Mouse (Mus musculus) erythroblast, embryonic 14.5 days (primary cell): ENCODE data around the gene a. TPM values are rescaled to one million over a fixed set of nuclear protein-coding genes. Genes with fewer than 3 reads are reported as not detected.
"Not testable (repeated sequence)": the region's sequence is repeated elsewhere in the genome, so short reads cannot be mapped to it uniquely, and the experiment has no call there.

Experiments used
- H3K27me3 ChIP-seq: 2 replicates; pipeline ENCODE4 v1.6.1; 2012; ENCODE audit warnings: inconsistent platforms; ENCODE audit not compliant: control insufficient read depth
- H3K36me3 ChIP-seq: 2 replicates; pipeline ENCODE4 v1.6.1; 2012; ENCODE audit warnings: mild to moderate bottlenecking, inconsistent platforms; ENCODE audit not compliant: control insufficient read depth
- H3K4me1 ChIP-seq: 2 replicates; pipeline ENCODE4 v1.6.1; 2012; ENCODE audit warnings: inconsistent platforms; ENCODE audit not compliant: control insufficient read depth
- H3K4me3 ChIP-seq: replicated peaks from 2 replicates; pipeline ENCODE3; 2012; ENCODE audit warnings: moderate library complexity, mild to moderate bottlenecking, inconsistent platforms
- H3K9me3 ChIP-seq: 2 replicates; pipeline ENCODE4 v1.6.1; 2012; ENCODE audit warnings: low read length, inconsistent platforms, mixed read lengths; ENCODE audit not compliant: control insufficient read depth
- GATA1 ChIP-seq: IDR thresholded peaks from 2 replicates; pipeline ENCODE4 v1.6.1; 2012; ENCODE audit warnings: low read length, inconsistent platforms, mixed read lengths
- TAL1 ChIP-seq: IDR thresholded peaks from 3 replicates; pipeline ENCODE4 v1.6.1; 2012; ENCODE audit warnings: low read length, inconsistent platforms, mixed read lengths
- polyA plus RNA-seq: library from polyadenylated mRNA; stranded (reverse); fragments of >175 nt; gene quantifications from 2 replicates; pipeline ENCODE4 v1.2.3, GENCODE M21; 2012

a gene
- polyA plus RNA-seq, 1 experiment, result not detected

GRCm38 (mm10) chr2:155018762-155019641 is 227.8 kb downstream of the a start:
- Histone ChIP-seq H3K27me3 (peaks cover 16% of the 10 kb centered on the region), H3K36me3 (no peaks in the 10 kb centered on the region), H3K9me3 (peaks cover 28% of the 10 kb centered on the region), H3K4me3 (peak overlapping the region; percentile 31), H3K4me1 (no peaks in the 10 kb centered on the region; the same call in 1 of the 2 replicates)
- no peak for TF ChIP-seq TAL1
- no peak for TF ChIP-seq GATA1

- Histone ChIP-seq H3K9me3 (peaks cover 28% of the 10 kb centered on the region), H3K36me3 (no peaks in the 10 kb centered on the region), H3K4me3 (peak overlapping the region; percentile 31), H3K27me3 (peaks cover 16% of the 10 kb centered on the region), H3K4me1 (no peaks in the 10 kb centered on the region; the same call in 1 of the 2 replicates)
- TF ChIP-seq GATA1, result no peak
- no peak for TF ChIP-seq TAL1
Observed at GRCm38 (mm10) chr2:155019673-155020072, 228.5 kb downstream of the a start.

GRCm38 (mm10) chr2:155020247-155020826 is 229.1 kb downstream of the a start:
- Histone ChIP-seq H3K27me3 (peaks cover 16% of the 10 kb centered on the region), H3K9me3 (peaks cover 31% of the 10 kb centered on the region)
- H3K4me3 ChIP-seq, H3K4me1 ChIP-seq, H3K36me3 ChIP-seq: not testable (repeated sequence)

GRCm38 (mm10) chr2:155030831-155031230 is 239.6 kb downstream of the a start:
- TF ChIP-seq TAL1 (no peak), GATA1 (no peak)
- Histone ChIP-seq H3K4me3 (no peak overlapping the region), H3K27me3 (no peaks in the 10 kb centered on the region; the same call in 1 of the 2 replicates), H3K4me1 (no peaks in the 10 kb centered on the region; the same call in 1 of the 2 replicates), H3K9me3 (no peaks in the 10 kb centered on the region), H3K36me3 (no peaks in the 10 kb centered on the region)

- Histone ChIP-seq H3K27me3 (no peaks in the 10 kb centered on the region; the same call in 1 of the 2 replicates), H3K4me3 (no peak overlapping the region), H3K9me3 (no peaks in the 10 kb centered on the region), H3K36me3 (no peaks in the 10 kb centered on the region), H3K4me1 (no peaks in the 10 kb centered on the region; the same call in 1 of the 2 replicates)
- TF ChIP-seq GATA1, result no peak
- no peak for TF ChIP-seq TAL1
Observed at GRCm38 (mm10) chr2:155032938-155033710, 241.9 kb downstream of the a start.

GRCm38 (mm10) chr2:155039956-155040355 is 248.8 kb downstream of the a start:
- TF ChIP-seq TAL1 (no peak), GATA1 (no peak)
- peaks cover 2% of the 10 kb centered on the region; the same call in 1 of the 2 replicates for H3K27me3 ChIP-seq

GRCm38 (mm10) chr2:155044542-155044941 is 253.3 kb downstream of the a start:
- TF ChIP-seq TAL1, result no peak
- TF ChIP-seq GATA1, result no peak
- Histone ChIP-seq H3K4me3 (no peak overlapping the region), H3K36me3 (no peaks in the 10 kb centered on the region), H3K4me1 (no peaks in the 10 kb centered on the region), H3K27me3 (peaks cover 2% of the 10 kb centered on the region; the same call in 1 of the 2 replicates), H3K9me3 (no peaks in the 10 kb centered on the region)

More at GRCm38 (mm10) chr2:155039956-155040355, 248.8 kb downstream of the a start:
- H3K4me3 ChIP-seq, result no peak overlapping the region
- H3K9me3 ChIP-seq, result no peaks in the 10 kb centered on the region
- H3K4me1 ChIP-seq, result no peaks in the 10 kb centered on the region
- H3K36me3 ChIP-seq, result no peaks in the 10 kb centered on the region

GRCm38 (mm10) chr2:155045075-155045474 is 253.9 kb downstream of the a start:
- TF ChIP-seq GATA1 (no peak), TAL1 (no peak)
- Histone ChIP-seq H3K27me3 (peaks cover 2% of the 10 kb centered on the region; the same call in 1 of the 2 replicates), H3K9me3 (no peaks in the 10 kb centered on the region), H3K36me3 (no peaks in the 10 kb centered on the region), H3K4me1 (peaks cover 3% of the 10 kb centered on the region), H3K4me3 (no peak overlapping the region)
